Mouse (Mus musculus): ENCODE results near the gene Kcne1. TPM values are rescaled to one million over a fixed set of nuclear protein-coding genes. Genes with fewer than 3 reads are reported as not detected.
A peak's percentile ranks its signal among the peaks of the same experiment; 100 is the strongest.

The Kcne1 gene
- total and polyA plus RNA-seq, 2 experiments from 2014 or later, result 0.05 to 0.16 TPM

GRCm38 (mm10) chr16:92334600-92334999 lies 24.7 kb downstream of the Kcne1 start:
- Histone ChIP-seq H3K4me3 (ENCODE audit: low read length) (no peak overlapping the region), H3K9me3 (ENCODE audit: low read length) (no peaks in the 10 kb centered on the region), H3K36me3 (ENCODE audit: insufficient read depth, low read length) (no peaks in the 10 kb centered on the region), H3K27ac (no peak overlapping the region), H3K4me1 (ENCODE audit: insufficient read depth, low read length) (no peaks in the 10 kb centered on the region), H3K9ac (replicated peaks; ENCODE audit: low read length) (no peak overlapping the region), H3K27me3 (ENCODE audit: insufficient read depth, low read length) (no peaks in the 10 kb centered on the region), H3K4me2 (ENCODE audit: low read depth, low read length) (no peak overlapping the region)
- 59% methylated on average over 9 of the region's 9 CpGs for WGBS
- DNase-seq (ENCODE audit: low spot score) (peak; percentile 34), ATAC-seq (no peak)
- TF ChIP-seq CTCF (IDR thresholded peaks at IDR 0.05; ENCODE audit: low read depth), result peak; percentile 43

GRCm38 (mm10) chr16:92330966-92331365 lies 28.3 kb downstream of the Kcne1 start:
- Histone ChIP-seq H3K27ac (no peak overlapping the region), H3K4me3 (ENCODE audit: low read length) (no peak overlapping the region), H3K9me3 (ENCODE audit: low read length) (no peaks in the 10 kb centered on the region), H3K36me3 (ENCODE audit: insufficient read depth, low read length) (no peaks in the 10 kb centered on the region), H3K4me2 (ENCODE audit: low read depth, low read length) (no peak overlapping the region), H3K4me1 (ENCODE audit: insufficient read depth, low read length) (no peaks in the 10 kb centered on the region), H3K9ac (replicated peaks; ENCODE audit: low read length) (no peak overlapping the region), H3K27me3 (ENCODE audit: insufficient read depth, low read length) (no peaks in the 10 kb centered on the region)
- no peak for TF ChIP-seq CTCF (IDR thresholded peaks at IDR 0.05; ENCODE audit: low read depth)
- WGBS, result 77% methylated on average over 5 of the region's 5 CpGs
- ATAC-seq (no peak), DNase-seq (ENCODE audit: low spot score) (no peak)

- H3K27me3 ChIP-seq (ENCODE audit: insufficient read depth, low read length), result no peaks in the 10 kb centered on the region
- ATAC-seq, result no peak
- no peaks in the 10 kb centered on the region for H3K4me1 ChIP-seq (ENCODE audit: insufficient read depth, low read length)
- H3K27ac ChIP-seq, result no peak overlapping the region
- no peak overlapping the region for H3K4me3 ChIP-seq (ENCODE audit: low read length)
- no peak overlapping the region for H3K4me2 ChIP-seq (ENCODE audit: low read depth, low read length)
- 88% methylated on average over 10 of the region's 10 CpGs for WGBS
- no peak overlapping the region for H3K9ac ChIP-seq (replicated peaks; ENCODE audit: low read length)
- H3K36me3 ChIP-seq (ENCODE audit: insufficient read depth, low read length), result no peaks in the 10 kb centered on the region
- no peak for TF ChIP-seq CTCF (IDR thresholded peaks at IDR 0.05; ENCODE audit: low read depth)
- H3K9me3 ChIP-seq (ENCODE audit: low read length), result no peaks in the 10 kb centered on the region
- DNase-seq (ENCODE audit: low spot score), result no peak
Measured at GRCm38 (mm10) chr16:92327911-92328310, 31.4 kb downstream of the Kcne1 start.

GRCm38 (mm10) chr16:92325062-92325406 lies 34.2 kb downstream of the Kcne1 start:
- no peak for ATAC-seq
- no peaks in the 10 kb centered on the region for H3K4me1 ChIP-seq (ENCODE audit: insufficient read depth, low read length)
- no peak overlapping the region for H3K27ac ChIP-seq
- H3K27me3 ChIP-seq (ENCODE audit: insufficient read depth, low read length), result no peaks in the 10 kb centered on the region
- H3K36me3 ChIP-seq (ENCODE audit: insufficient read depth, low read length), result no peaks in the 10 kb centered on the region
- DNase-seq (ENCODE audit: low spot score), result no peak
- WGBS, result 23% methylated on average over 1 of the region's 1 CpGs
- no peak overlapping the region for H3K4me2 ChIP-seq (ENCODE audit: low read depth, low read length)
- no peak overlapping the region for H3K4me3 ChIP-seq (ENCODE audit: low read length)
- H3K9me3 ChIP-seq (ENCODE audit: low read length), result no peaks in the 10 kb centered on the region
- TF ChIP-seq CTCF (IDR thresholded peaks at IDR 0.05; ENCODE audit: low read depth), result no peak
- no peak overlapping the region for H3K9ac ChIP-seq (replicated peaks; ENCODE audit: low read length)

GRCm38 (mm10) chr16:92324309-92325061 lies 34.8 kb downstream of the Kcne1 start:
- peak; percentile 35; the same call in 1 of the 2 replicates for ATAC-seq
- TF ChIP-seq CTCF (IDR thresholded peaks at IDR 0.05; ENCODE audit: low read depth), result no peak
- Histone ChIP-seq H3K4me2 (ENCODE audit: low read depth, low read length) (no peak overlapping the region), H3K27me3 (ENCODE audit: insufficient read depth, low read length) (no peaks in the 10 kb centered on the region), H3K4me1 (ENCODE audit: insufficient read depth, low read length) (no peaks in the 10 kb centered on the region), H3K4me3 (ENCODE audit: low read length) (no peak overlapping the region), H3K9me3 (ENCODE audit: low read length) (no peaks in the 10 kb centered on the region), H3K9ac (replicated peaks; ENCODE audit: low read length) (no peak overlapping the region), H3K27ac (no peak overlapping the region), H3K36me3 (ENCODE audit: insufficient read depth, low read length) (no peaks in the 10 kb centered on the region)
- WGBS, result 20% methylated on average over 7 of the region's 7 CpGs
- no peak for DNase-seq (ENCODE audit: low spot score)

- no peak within 1 kb of the TSS for H3K27ac ChIP-seq
- ATAC-seq (no peak), DNase-seq (ENCODE audit: low spot score) (no peak)
- H3K9ac ChIP-seq (replicated peaks; ENCODE audit: low read length), result no peak within 1 kb of the TSS
- no peaks in the 10 kb centered on the region for H3K4me1 ChIP-seq (ENCODE audit: insufficient read depth, low read length)
- no peaks in the 10 kb centered on the region for H3K36me3 ChIP-seq (ENCODE audit: insufficient read depth, low read length)
- no peaks in the 10 kb centered on the region for H3K27me3 ChIP-seq (ENCODE audit: insufficient read depth, low read length)
- H3K9me3 ChIP-seq (ENCODE audit: low read length), result no peaks in the 10 kb centered on the region
- 88% methylated on average over 8 of the region's 8 CpGs for WGBS
- no peak within 1 kb of the TSS for H3K4me2 ChIP-seq (ENCODE audit: low read depth, low read length)
- no peak within 1 kb of the TSS for H3K4me3 ChIP-seq (ENCODE audit: low read length)
- no peak for TF ChIP-seq CTCF (IDR thresholded peaks at IDR 0.05; ENCODE audit: low read depth)
Measured at GRCm38 (mm10) chr16:92321341-92321740, 37.9 kb downstream of the Kcne1 start, which contains the start of gene Fam243. Gene Fam243, minus strand, starts transcription at chr16:92321441.

GRCm38 (mm10) chr16:92320361-92320760 lies 38.9 kb downstream of the Kcne1 start:
- no peaks in the 10 kb centered on the region for H3K9me3 ChIP-seq (ENCODE audit: low read length)
- no peak for ATAC-seq
- no peaks in the 10 kb centered on the region for H3K4me1 ChIP-seq (ENCODE audit: insufficient read depth, low read length)
- no peak overlapping the region for H3K4me3 ChIP-seq (ENCODE audit: low read length)
- H3K27ac ChIP-seq, result no peak overlapping the region
- no peak for DNase-seq (ENCODE audit: low spot score)
- 85% methylated on average over 3 of the region's 3 CpGs for WGBS
- H3K36me3 ChIP-seq (ENCODE audit: insufficient read depth, low read length), result no peaks in the 10 kb centered on the region
- no peak for TF ChIP-seq CTCF (IDR thresholded peaks at IDR 0.05; ENCODE audit: low read depth)
- H3K4me2 ChIP-seq (ENCODE audit: low read depth, low read length), result no peak overlapping the region
- no peak overlapping the region for H3K9ac ChIP-seq (replicated peaks; ENCODE audit: low read length)
- no peaks in the 10 kb centered on the region for H3K27me3 ChIP-seq (ENCODE audit: insufficient read depth, low read length)
